Mouse (Mus musculus) common myeloid progenitor, adult 5-6 weeks (primary cell): Measurements from ENCODE around the gene Odf3. TPM values are rescaled to one million over a fixed set of nuclear protein-coding genes. Genes with fewer than 3 reads are reported as not detected.

ENCODE experiments used
- ATAC-seq: replicated peaks from 2 replicates; pipeline ENCODE4 v1.8.0; 2016; ENCODE audit warnings: low read depth, mild to moderate bottlenecking, moderate TSS enrichment, inconsistent platforms; ENCODE audit not compliant: poor library complexity, severe bottlenecking
- total RNA-seq: library from RNA; stranded (forward); fragments of 200-1000, 187-1606 nt; gene quantifications from 2 replicates; pipeline ENCODE4 v1.2.3, GENCODE M21; 2017

Odf3 gene
- not detected in 2 replicates for total RNA-seq

GRCm38 (mm10) chr7:140847755-140848580, at the start of gene Odf3:
Gene Odf3 (plus strand): TSS chr7:140847805.
- ATAC-seq = no peak

- ATAC-seq = no peak
These were observed 49.4 kb upstream of the Odf3 start for GRCm38 (mm10) chr7:140798212-140798611.

DNA sequence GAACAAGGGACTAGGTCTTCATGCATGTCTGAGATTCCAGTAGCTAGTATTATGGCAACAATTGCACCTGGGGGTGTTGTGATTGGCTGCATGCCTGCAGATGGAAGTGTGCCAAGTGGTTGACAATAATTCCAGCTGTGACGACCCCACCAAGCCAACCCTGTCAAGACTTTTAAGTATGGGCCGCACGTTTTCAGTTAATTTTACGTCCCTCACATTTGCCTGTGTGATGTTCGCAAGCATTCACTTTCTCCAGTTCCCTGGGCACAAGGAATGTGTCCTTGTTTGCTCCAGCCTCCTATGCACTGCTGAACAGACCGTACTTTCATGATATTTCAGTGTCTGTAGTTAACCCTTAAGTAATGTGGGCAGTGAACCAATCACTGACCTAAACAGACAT, 45.0 kb upstream of the Odf3 start:
- no peak for ATAC-seq

DNA sequence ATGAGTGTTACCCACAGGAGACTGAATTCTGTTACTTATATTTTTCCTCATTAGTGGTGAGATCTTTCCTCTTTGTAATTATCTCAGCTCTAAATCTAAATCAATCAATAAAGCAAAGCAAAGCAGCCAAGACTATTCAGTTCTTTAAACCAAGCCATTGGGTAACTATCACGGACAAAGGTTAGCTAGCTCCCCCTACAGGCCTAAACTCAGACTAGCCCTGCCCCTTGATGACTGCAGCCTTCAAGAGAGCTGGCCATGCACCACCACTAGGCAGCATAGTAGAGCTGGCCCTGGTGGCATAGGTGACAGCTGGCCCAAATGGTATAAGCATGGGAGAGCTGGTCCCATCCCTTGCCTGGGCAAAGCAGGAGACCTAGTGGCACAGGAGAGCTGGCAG, 41.9 kb upstream of the Odf3 start:
- peak; percentile 96 for ATAC-seq

GRCm38 (mm10) chr7:140810496-140810895, 37.1 kb upstream of the Odf3 start:
- peak; percentile 57; the same call in 1 of the 2 replicates for ATAC-seq

DNA sequence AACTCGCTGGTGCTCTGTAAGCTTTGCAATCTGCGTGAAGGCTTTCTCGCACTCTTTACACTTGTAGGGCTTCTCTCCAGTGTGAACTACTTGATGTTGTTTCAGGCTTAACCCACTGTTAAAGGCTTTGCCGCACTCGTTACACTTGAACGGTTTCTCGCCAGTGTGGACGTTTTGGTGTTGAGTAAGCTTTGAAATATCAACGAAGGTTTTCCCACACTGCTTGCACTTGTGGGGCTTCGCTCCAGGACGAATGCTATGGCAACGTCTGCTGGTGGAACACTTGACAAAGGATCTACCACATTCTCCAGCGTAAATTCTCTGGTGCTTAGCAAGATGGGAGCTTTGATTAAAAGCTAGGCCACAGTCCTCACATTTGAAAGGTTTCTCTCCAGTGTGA, 35.9 kb upstream of the Odf3 start:
- no peak for ATAC-seq

DNA sequence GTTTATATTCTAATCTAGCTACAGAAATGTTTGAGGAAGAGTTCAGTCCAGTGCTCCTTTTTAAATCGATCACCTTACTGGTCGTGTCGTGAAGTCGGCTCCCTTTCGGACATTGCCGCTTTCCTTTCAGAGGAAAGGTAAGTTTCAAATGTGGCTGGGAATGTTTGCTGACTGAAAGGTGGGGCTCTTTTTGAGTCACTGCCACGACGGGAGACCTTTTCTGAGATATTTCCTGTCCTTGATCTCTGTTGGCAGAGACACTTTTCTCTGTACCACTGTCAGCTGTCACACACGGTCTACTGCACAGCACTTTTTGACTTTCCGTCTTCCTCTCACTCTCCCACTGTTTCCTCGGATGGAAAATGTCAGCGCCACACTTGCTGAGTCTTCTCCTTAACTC, 34.8 kb upstream of the Odf3 start:
- ATAC-seq = no peak

GRCm38 (mm10) chr7:140820173-140820572, 27.4 kb upstream of the Odf3 start:
- no peak for ATAC-seq

DNA sequence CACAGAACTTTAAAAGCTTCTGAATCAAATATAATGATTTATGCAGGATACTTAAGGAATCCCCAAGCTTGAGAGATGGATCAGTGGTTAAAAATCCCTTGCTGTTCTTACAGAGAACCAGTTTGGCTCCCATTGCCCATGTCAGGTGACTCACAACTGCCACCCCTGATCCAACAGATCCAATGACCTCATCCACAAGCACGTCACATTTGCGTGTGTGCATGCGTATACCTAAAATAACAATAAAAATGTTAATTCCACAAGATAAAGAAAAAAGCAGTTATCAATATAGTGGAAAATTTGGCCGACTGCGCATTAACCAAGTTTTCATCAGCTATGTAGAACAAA, 26.3 kb upstream of the Odf3 start:
- no peak for ATAC-seq

DNA sequence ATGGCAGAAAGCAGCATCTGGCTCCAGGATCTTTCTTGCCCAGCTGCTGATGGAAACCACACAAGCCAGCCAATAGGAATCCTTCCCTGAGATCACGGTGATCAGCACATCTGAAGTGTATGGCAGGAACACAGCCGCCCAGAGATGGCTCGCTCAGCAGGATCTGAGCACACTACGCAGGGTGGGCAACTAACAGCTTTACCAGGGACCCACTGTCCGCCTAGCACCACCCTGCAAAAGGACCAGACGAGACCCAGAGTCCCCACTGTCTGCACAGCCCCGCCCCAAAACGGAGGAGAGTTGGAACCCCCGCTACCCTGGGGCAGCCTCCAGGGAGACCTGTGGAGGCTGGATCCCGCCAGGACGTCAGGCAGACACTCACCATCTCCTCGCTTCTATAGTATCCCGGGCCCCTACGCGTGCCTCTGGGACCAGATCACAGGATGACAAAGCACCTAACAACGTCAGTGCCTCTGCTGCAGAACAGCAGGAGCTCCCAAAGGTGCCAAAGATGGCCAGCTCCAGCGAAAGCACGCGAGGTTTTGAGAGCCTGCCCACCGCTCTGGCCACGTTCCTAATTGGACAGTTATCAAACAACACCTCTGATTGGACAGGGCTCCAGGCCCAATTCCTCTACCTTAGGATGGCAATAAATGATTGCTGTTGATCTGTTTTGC, 25.8 kb upstream of the Odf3 start, which contains the start of gene Zfp941:
Gene Zfp941, minus strand, starts transcription at position 526 of the 677 bp plus-strand sequence.
- ATAC-seq = peak; percentile 81

GRCm38 (mm10) chr7:140822731-140823130, 24.9 kb upstream of the Odf3 start:
- no peak for ATAC-seq

DNA sequence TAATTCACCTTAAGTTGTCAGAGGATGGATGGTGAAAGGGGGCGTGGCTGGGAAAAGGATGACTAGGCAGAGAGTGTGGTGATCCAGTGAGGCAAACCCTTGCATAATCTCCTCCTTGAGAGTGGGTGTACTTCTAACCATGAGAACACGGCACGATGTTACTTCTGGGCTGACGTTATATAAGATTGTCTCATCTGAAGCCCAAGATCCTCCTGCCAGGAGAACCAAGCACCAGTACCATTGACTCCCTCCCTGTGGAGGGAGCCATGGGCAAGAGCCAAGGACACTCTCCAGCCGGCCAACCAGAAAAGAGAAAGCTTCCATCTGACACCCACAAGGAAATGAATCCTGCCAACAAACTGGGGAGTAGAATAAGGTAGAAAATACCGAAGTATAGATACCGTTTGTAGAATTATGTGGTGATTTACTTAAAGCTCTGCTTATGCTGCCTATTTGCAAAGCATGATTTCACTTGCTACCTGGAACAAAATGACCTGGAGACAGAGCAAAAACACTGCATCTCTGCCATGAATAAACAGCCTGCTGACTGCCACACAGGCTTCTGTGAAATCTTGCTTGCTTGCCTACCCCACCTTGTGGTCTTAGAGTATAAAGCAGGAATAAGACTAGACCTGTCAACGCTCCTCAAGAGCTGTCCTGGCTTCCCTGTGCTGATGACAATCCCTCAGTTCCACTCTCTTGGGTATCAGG, 19.3 kb upstream of the Odf3 start:
- ATAC-seq = peak; percentile 82

GRCm38 (mm10) chr7:140831447-140831846, 16.2 kb upstream of the Odf3 start:
- ATAC-seq = no peak

- ATAC-seq = no peak
These were observed 14.3 kb upstream of the Odf3 start for GRCm38 (mm10) chr7:140833341-140833740.

DNA sequence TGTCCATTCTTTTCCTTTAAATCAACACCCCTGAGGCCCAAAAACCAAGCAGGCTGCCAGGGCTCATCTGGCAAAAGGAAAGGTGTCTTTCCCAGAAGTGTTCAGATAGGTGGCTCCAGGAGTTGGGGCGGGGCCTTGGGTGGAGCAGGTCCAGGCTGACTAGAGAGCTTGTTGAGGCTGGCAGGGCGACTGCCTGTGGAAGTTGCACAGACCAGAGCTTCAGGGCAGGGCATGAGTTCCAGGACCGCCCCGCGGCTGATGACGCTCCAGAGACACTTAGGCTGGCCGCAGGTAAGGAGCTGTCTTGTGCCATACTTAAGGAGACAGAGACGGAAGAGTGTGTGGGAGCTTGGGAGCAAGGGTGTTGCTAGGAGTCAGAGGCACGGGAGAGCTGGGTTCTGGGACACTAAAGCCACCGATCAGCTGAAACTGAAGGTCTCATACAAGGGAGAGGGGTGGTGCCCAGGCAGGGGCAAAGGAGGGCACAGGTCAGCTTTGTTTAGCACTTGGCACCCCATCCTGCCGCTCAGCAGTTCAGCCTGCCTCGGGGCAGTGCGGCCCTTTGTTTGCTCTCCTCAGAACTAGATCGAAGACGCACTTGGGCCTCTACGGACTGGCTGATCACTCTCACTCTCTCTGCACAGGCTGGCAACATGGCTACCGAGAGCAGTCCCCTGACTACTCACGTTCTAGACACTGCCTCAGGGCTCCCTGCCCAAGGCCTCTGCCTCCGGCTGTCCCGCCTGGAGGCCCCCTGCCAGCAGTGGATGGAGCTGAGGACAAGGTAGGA, 12.4 kb upstream of the Odf3 start, which contains the start of gene Urah:
Gene Urah, plus strand, starts transcription at position 51 of the 790 bp plus-strand sequence.
- ATAC-seq = no peak

GRCm38 (mm10) chr7:140835758-140836087, 11.9 kb upstream of the Odf3 start:
- no peak for ATAC-seq

DNA sequence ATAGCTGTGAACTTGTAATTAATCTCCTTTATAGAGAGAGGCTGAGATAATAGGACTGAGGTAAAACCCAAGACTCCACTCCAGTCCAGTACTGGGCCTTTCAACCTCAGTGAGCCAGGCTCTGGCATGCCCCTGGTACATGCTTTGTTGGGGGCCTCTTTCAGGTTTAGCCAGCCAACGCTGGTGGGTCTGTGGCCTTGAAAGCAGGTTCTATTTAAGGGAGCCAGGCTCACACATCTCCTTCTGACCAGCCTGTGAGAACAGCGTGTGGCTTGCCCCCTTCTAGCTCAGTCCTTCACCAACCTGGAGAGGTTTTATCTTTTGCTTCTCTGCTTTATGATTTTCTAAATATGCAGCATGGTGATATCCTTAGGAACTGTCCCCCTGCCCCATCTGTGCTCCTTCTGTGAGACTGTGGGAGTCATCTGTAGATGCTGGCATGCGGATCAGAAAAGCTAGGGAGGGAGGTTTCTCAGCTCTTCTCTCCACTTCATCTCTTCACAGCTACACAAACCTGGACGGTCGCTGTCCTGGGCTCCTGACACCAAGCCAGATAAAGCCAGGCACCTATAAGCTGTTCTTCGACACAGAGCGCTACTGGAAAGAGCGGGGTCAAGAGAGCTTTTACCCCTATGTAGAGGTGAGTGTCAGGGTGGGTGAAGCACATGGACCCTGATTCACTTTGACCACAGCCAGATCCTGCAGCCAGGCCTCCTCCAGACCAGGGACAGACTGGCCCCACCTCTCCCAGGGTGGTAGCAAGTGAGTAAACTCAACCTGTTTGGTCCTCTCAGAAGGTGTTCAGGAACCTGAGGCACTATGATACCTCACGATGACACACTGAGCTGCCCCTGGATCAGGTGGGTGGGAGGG, 11.1 kb upstream of the Odf3 start:
- no peak for ATAC-seq

DNA sequence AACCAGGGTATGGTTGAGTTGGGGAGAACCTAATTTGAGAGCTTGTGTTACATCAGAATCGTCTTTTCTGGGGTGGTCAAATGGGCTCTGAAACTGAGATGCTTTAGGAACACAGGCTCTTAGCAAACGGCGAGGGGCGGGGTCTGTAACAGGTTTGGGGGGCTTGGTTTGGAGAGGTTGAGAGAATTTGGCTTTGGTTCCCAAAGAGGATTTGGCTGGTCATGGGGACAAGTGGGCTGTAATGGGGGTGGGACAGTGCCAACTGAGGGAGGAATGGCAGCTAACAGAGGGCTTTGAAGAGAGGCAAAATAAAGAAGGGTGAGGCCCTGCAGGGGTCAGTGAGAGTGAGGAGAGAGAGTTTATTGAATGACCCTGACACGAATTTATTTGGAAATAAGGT, 8.0 kb upstream of the Odf3 start:
- ATAC-seq = no peak
